Mouse (Mus musculus): Measurements from ENCODE around the gene Sgms2.

DNA sequence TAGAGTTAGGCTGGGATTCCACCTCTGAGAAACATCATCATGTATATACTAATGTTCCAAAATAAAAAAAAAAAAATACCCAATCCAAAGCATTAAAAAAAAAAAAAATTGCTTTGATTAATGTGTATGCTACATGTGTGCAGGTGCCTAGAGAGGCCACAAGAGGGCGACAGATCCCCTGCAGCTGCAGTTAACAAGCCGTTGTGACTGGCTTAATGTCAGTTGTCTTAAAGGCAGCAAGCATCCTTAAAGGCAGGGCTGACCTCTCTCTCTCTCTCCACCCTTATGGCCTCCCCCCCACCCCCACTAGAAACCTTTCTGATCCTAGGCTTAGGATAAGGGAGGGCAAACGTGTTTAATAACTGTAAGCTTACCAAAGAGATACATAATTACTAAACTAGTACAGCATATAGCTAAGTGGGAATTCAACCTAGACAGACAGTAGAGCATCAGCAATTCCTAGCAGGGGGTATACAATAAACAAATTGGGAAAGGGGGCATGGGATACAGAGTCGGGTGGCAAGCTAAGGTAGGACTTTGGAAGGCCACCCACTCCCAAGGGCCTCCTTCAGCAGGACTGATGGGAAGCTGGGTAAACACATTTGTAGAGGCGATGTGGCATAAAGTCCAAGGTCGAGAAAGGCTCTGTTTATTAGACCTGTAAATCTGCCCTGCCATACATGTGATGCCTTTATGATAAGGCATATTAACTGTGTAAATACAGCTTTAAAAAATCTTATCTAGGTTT, 143.2 kb downstream of the Sgms2 start:
- TF ChIP-seq TCF12 (IDR thresholded peaks at IDR 0.05; ENCODE audit: insufficient read depth, poor library complexity, severe bottlenecking) (no peak), POLR2A (IDR thresholded peaks at IDR 0.05; ENCODE audit: insufficient read length, low read depth) (no peak), POLR2AphosphoS2 (IDR thresholded peaks at IDR 0.05; ENCODE audit: insufficient read length, low read depth) (no peak), USF1 (IDR thresholded peaks at IDR 0.05; ENCODE audit: low read depth) (no peak), MAX (IDR thresholded peaks at IDR 0.05; ENCODE audit: low read depth) (no peak), E2F4 (IDR thresholded peaks at IDR 0.05; ENCODE audit: insufficient read depth) (no peak), REST (IDR thresholded peaks at IDR 0.05; ENCODE audit: insufficient read depth, insufficient read length) (no peak), SRF (IDR thresholded peaks at IDR 0.05; ENCODE audit: control insufficient read depth, insufficient read length, low read depth) (no peak), TCF3 (IDR thresholded peaks at IDR 0.05; ENCODE audit: insufficient read length, low read depth) (no peak), MYOG (IDR thresholded peaks at IDR 0.05; ENCODE audit: control insufficient read depth in 1 of 3, insufficient read depth in 1 of 3, insufficient read length in 2 of 3, low read depth in 2 of 3) (no peak), CEBPB (IDR thresholded peaks at IDR 0.05; ENCODE audit: insufficient read depth, poor library complexity, severe bottlenecking) (no peak)
